Mouse (Mus musculus): ENCODE data around the gene Zbtb7b. TPM values are rescaled to one million over a fixed set of nuclear protein-coding genes. Genes with fewer than 3 reads are reported as not detected.

Gene Zbtb7b
- polyA plus RNA-seq, 1 experiment from 2014 or later: 0.52 TPM

GRCm38 (mm10) chr3:89416158-89416557 lies 21.6 kb upstream of the Zbtb7b start:
- no peak overlapping the region for H3K9ac ChIP-seq (replicated peaks)
- 95% methylated on average over 8 of the region's 8 CpGs for WGBS
- H3K27me3 ChIP-seq: no peaks in the 10 kb centered on the region
- peaks cover 40% of the 10 kb centered on the region for H3K4me1 ChIP-seq
- H3K4me2 ChIP-seq (replicated peaks): no peak overlapping the region
- H3K9me3 ChIP-seq: no peaks in the 10 kb centered on the region
- H3K4me3 ChIP-seq: no peak overlapping the region
- no peak for ATAC-seq (replicated peaks)
- H3K27ac ChIP-seq (replicated peaks): no peak overlapping the region
- H3K36me3 ChIP-seq: peaks cover 20% of the 10 kb centered on the region

GRCm38 (mm10) chr3:89411490-89412393 lies 17.2 kb upstream of the Zbtb7b start, which contains the start of gene Flad1:
TSS of gene Flad1 (minus strand) at chr3:89411870.
- peak; percentile 100 for ATAC-seq (replicated peaks)
- Histone ChIP-seq H3K4me2 (replicated peaks) (peak within 1 kb of the TSS; percentile 67), H3K27ac (replicated peaks) (peak within 1 kb of the TSS; percentile 71), H3K9me3 (no peaks in the 10 kb centered on the region), H3K27me3 (no peaks in the 10 kb centered on the region), H3K4me3 (peak within 1 kb of the TSS; percentile 69), H3K9ac (replicated peaks) (peak within 1 kb of the TSS; percentile 60), H3K4me1 (peaks cover 26% of the 10 kb centered on the region), H3K36me3 (peaks cover 26% of the 10 kb centered on the region)
- 6% methylated on average over 28 of the region's 28 CpGs for WGBS

- WGBS: 78% methylated on average over 10 of the region's 10 CpGs
- peak overlapping the region; percentile 71; the same call in 1 of the 2 replicates for H3K27ac ChIP-seq (replicated peaks)
These were observed 16.3 kb upstream of the Zbtb7b start for GRCm38 (mm10) chr3:89410864-89411263.

GRCm38 (mm10) chr3:89409701-89410100 lies 15.1 kb upstream of the Zbtb7b start:
- no peak overlapping the region for H3K4me3 ChIP-seq
- H3K4me2 ChIP-seq (replicated peaks): no peak overlapping the region
- 0 out of 2 replicates have a peak overlapping the region, but pooled peaks have one; percentile 3 for H3K9ac ChIP-seq (replicated peaks)
- 91% methylated on average over 3 of the region's 3 CpGs for WGBS
- peaks cover 20% of the 10 kb centered on the region for H3K36me3 ChIP-seq
- no peak for ATAC-seq (replicated peaks)
- no peak overlapping the region for H3K27ac ChIP-seq (replicated peaks)
- no peaks in the 10 kb centered on the region for H3K27me3 ChIP-seq
- peaks cover 19% of the 10 kb centered on the region for H3K4me1 ChIP-seq
- no peaks in the 10 kb centered on the region for H3K9me3 ChIP-seq

More at GRCm38 (mm10) chr3:89410864-89411263, 16.3 kb upstream of the Zbtb7b start:
- peak overlapping the region; percentile 69 for H3K4me3 ChIP-seq
- H3K36me3 ChIP-seq: peaks cover 23% of the 10 kb centered on the region
- peak overlapping the region; percentile 67 for H3K4me2 ChIP-seq (replicated peaks)
- no peak for ATAC-seq (replicated peaks)
- H3K27me3 ChIP-seq: no peaks in the 10 kb centered on the region
- peaks cover 19% of the 10 kb centered on the region for H3K4me1 ChIP-seq
- no peaks in the 10 kb centered on the region for H3K9me3 ChIP-seq
- peak overlapping the region; percentile 60 for H3K9ac ChIP-seq (replicated peaks)

GRCm38 (mm10) chr3:89408448-89408847 lies 13.9 kb upstream of the Zbtb7b start:
- Histone ChIP-seq H3K4me2 (replicated peaks) (no peak overlapping the region), H3K9me3 (no peaks in the 10 kb centered on the region), H3K36me3 (peaks cover 19% of the 10 kb centered on the region; the same call in 1 of the 2 replicates), H3K9ac (replicated peaks) (no peak overlapping the region), H3K4me1 (peaks cover 19% of the 10 kb centered on the region), H3K27ac (replicated peaks) (no peak overlapping the region), H3K27me3 (no peaks in the 10 kb centered on the region), H3K4me3 (no peak overlapping the region)
- no peak for ATAC-seq (replicated peaks)
- 72% methylated on average over 16 of the region's 16 CpGs for WGBS

GRCm38 (mm10) chr3:89406887-89407286 lies 12.3 kb upstream of the Zbtb7b start:
- no peaks in the 10 kb centered on the region for H3K27me3 ChIP-seq
- ATAC-seq (replicated peaks): no peak
- peaks cover 31% of the 10 kb centered on the region for H3K36me3 ChIP-seq
- H3K9me3 ChIP-seq: no peaks in the 10 kb centered on the region
- no peak overlapping the region for H3K4me2 ChIP-seq (replicated peaks)
- no peak overlapping the region for H3K4me3 ChIP-seq
- H3K27ac ChIP-seq (replicated peaks): no peak overlapping the region
- WGBS: 85% methylated on average over 6 of the region's 6 CpGs
- H3K4me1 ChIP-seq: peaks cover 14% of the 10 kb centered on the region
- H3K9ac ChIP-seq (replicated peaks): no peak overlapping the region

- no peak within 1 kb of the TSS for H3K4me2 ChIP-seq (replicated peaks)
- no peaks in the 10 kb centered on the region for H3K27me3 ChIP-seq
- H3K27ac ChIP-seq (replicated peaks): no peak within 1 kb of the TSS
- H3K4me1 ChIP-seq: peaks cover 4% of the 10 kb centered on the region; the same call in 1 of the 2 replicates
- no peak within 1 kb of the TSS for H3K4me3 ChIP-seq
- H3K9me3 ChIP-seq: no peaks in the 10 kb centered on the region
- H3K36me3 ChIP-seq: peaks cover 42% of the 10 kb centered on the region
- WGBS: 76% methylated on average over 5 of the region's 5 CpGs
- H3K9ac ChIP-seq (replicated peaks): no peak within 1 kb of the TSS
- ATAC-seq (replicated peaks): no peak
These were observed 8.1 kb upstream of the Zbtb7b start, which contains the start of gene Lenep for GRCm38 (mm10) chr3:89402693-89403092. TSS of gene Lenep (minus strand) at chr3:89402793.

- 91% methylated on average over 7 of the region's 7 CpGs for WGBS
- Histone ChIP-seq H3K36me3 (peaks cover 36% of the 10 kb centered on the region), H3K27me3 (0 out of 2 replicates have a peak, but pooled peaks cover under 1% of the 10 kb centered on the region), H3K27ac (replicated peaks) (no peak overlapping the region), H3K9me3 (no peaks in the 10 kb centered on the region), H3K9ac (replicated peaks) (no peak overlapping the region), H3K4me1 (peaks cover 4% of the 10 kb centered on the region), H3K4me2 (replicated peaks) (no peak overlapping the region), H3K4me3 (no peak overlapping the region)
- ATAC-seq (replicated peaks): no peak
These were observed 6.8 kb upstream of the Zbtb7b start for GRCm38 (mm10) chr3:89401329-89401728.

- Histone ChIP-seq H3K27ac (replicated peaks) (no peak overlapping the region), H3K9me3 (no peaks in the 10 kb centered on the region), H3K27me3 (peaks cover 5% of the 10 kb centered on the region; the same call in 1 of the 2 replicates), H3K4me2 (replicated peaks) (peak overlapping the region; percentile 94), H3K4me1 (peaks cover 46% of the 10 kb centered on the region), H3K9ac (replicated peaks) (peak overlapping the region; percentile 32; the same call in 1 of the 2 replicates), H3K36me3 (peaks cover 8% of the 10 kb centered on the region; the same call in 1 of the 2 replicates), H3K4me3 (peak overlapping the region; percentile 41)
- WGBS: 0% methylated on average over 4 of the region's 4 CpGs
- no peak for ATAC-seq (replicated peaks)
These were observed 2.1 kb upstream of the Zbtb7b start for GRCm38 (mm10) chr3:89396654-89397005.

GRCm38 (mm10) chr3:89395806-89396653 lies 1.5 kb upstream of the Zbtb7b start:
- peaks cover 52% of the 10 kb centered on the region for H3K4me1 ChIP-seq
- H3K9ac ChIP-seq (replicated peaks): peak overlapping the region; percentile 32

GRCm38 (mm10) chr3:89395419-89395805 lies 836 bp upstream of the Zbtb7b start:
- H3K4me3 ChIP-seq: peak overlapping the region; percentile 46; the same call in 1 of the 2 replicates
- no peak overlapping the region for H3K27ac ChIP-seq (replicated peaks)
- H3K27me3 ChIP-seq: peaks cover 5% of the 10 kb centered on the region; the same call in 1 of the 2 replicates
- no peak overlapping the region for H3K9ac ChIP-seq (replicated peaks)
- H3K36me3 ChIP-seq: 0 out of 2 replicates have a peak, but pooled peaks cover 3% of the 10 kb centered on the region
- WGBS: 5% methylated on average over 10 of the region's 10 CpGs
- H3K9me3 ChIP-seq: no peaks in the 10 kb centered on the region
- H3K4me1 ChIP-seq: peaks cover 57% of the 10 kb centered on the region
- ATAC-seq (replicated peaks): no peak
- peak overlapping the region; percentile 94 for H3K4me2 ChIP-seq (replicated peaks)

More at GRCm38 (mm10) chr3:89395806-89396653, 1.5 kb upstream of the Zbtb7b start:
- H3K36me3 ChIP-seq: peaks cover 4% of the 10 kb centered on the region; the same call in 1 of the 2 replicates
- peak overlapping the region; percentile 41 for H3K4me3 ChIP-seq
- no peaks in the 10 kb centered on the region for H3K9me3 ChIP-seq
- peaks cover 5% of the 10 kb centered on the region; the same call in 1 of the 2 replicates for H3K27me3 ChIP-seq
- WGBS: under 1% methylated on average over 43 of the region's 44 CpGs
- peak overlapping the region; percentile 94 for H3K4me2 ChIP-seq (replicated peaks)
- ATAC-seq (replicated peaks): no peak
- H3K27ac ChIP-seq (replicated peaks): no peak overlapping the region

All from forebrain, embryonic 15.5 days (tissue).